Mouse (Mus musculus) heart, adult 2 months (tissue): ENCODE results near the gene Has3.

Experiments used
- CTCF ChIP-seq: fragments of 200-600 bp; IDR thresholded peaks from 2 replicates; pipeline ENCODE4 v1.8.1; 2022; ENCODE audit warnings: antibody characterized with exemption, mild to moderate bottlenecking, moderate library complexity
- POLR2A ChIP-seq: fragments of 200-500 bp; IDR thresholded peaks from 2 replicates; pipeline ENCODE4 v1.6.1; 2011; ENCODE audit warnings: mild to moderate bottlenecking, low read depth, low read length, control low read depth; ENCODE audit not compliant: insufficient read depth

DNA sequence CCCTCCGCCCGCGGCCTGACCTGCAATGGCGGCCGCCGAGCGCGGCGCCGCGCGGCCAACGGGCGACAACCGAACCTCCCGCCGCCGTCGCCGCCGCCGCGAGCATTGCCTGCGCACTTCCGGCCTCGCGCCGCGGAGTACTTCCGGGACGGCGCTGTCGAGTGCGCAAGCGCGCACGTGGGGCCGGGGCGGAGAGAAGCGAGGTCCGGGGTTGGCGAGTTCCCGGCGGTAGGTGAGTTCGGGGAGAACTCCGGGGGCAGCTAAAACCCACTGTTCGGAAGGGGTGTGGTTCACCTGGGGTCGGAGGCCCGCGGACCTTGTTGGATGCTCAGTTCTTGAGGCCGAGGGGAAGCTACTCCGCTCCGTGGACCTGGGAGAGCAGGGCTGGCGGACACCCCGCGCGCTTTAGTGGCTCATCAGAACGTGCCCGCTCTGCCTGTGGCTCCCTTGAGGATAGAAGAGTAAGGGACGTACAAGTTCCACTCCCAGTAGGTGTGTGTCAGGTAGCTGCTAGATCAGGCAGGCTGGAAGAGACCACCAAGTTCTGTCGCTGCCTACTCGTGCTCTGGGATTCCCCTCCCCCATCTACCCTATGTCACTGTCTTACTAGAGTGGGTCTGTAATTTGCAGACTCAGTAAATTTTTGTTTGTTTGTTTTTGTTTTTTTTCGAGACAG is 23.6 kb downstream of the Has3 start, which contains the start of gene Utp4:
- TF ChIP-seq CTCF = 0 out of 2 replicates have a peak, but pooled peaks have one; percentile 3
- TF ChIP-seq POLR2A = peak; percentile 70
